Mouse (Mus musculus) spleen, embryonic (tissue): ENCODE data around the gene Camta1.

Experiments
- CTCF ChIA-PET: fragments of 350-600 bp; sonication (Branson Sonifier 250); formaldehyde crosslinking; loops from one replicate; lab custom pipeline; 2022; lab: Charles Lee

Gene Camta1

GRCm38 (mm10) chr4:151779962-151780459 is 81.7 kb downstream of the Camta1 start:
- CTCF ChIA-PET, result no interaction called here

DNA sequence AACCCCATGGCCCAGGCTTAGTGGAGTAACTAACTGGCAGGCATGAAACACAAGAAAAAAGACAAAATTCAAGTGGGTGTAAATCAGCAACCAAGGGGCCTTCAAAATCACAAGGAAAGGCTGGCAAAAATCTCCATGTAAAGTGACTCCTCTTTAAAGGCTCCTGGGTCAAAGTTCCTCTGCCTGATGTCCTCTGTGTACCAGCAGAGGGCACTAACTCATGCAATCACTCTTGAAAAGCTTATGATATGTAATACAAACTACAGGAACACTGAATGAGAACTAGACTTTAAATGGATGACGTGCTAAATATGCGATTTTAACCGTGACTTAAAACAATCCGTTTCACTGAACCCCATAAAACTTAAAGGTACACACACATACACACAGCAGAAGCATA is 83.2 kb downstream of the Camta1 start:
- CTCF ChIA-PET, result no interaction called here

GRCm38 (mm10) chr4:151777451-151777850 is 84.2 kb downstream of the Camta1 start:
- CTCF ChIA-PET, result interaction anchor here (0.7 kb wide), 1 partner anchor 203 kb away, joined by 9 read pairs; no protein-coding TSS in a partner anchor

DNA sequence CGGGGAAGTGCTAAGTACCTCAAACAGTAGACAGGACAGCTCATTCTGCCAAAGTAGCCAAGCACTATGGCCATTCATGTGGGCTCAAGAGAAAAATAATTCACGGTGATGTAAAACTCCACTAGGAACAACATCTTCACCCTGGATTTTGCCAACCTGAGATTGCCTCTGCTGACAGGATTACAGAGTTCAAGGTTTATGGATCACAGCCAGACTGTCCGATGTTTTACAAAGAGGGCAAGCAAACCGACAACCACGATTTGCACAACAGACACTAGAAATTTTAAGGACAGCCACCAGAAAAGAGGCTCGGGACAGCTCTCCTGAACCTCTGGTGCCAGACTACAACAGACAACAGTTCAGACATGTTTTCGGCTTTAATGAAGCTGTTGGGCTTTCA is 86.2 kb downstream of the Camta1 start:
- CTCF ChIA-PET, result no interaction called here

GRCm38 (mm10) chr4:151773651-151774050 is 88.0 kb downstream of the Camta1 start:
- CTCF ChIA-PET, result no interaction called here

DNA sequence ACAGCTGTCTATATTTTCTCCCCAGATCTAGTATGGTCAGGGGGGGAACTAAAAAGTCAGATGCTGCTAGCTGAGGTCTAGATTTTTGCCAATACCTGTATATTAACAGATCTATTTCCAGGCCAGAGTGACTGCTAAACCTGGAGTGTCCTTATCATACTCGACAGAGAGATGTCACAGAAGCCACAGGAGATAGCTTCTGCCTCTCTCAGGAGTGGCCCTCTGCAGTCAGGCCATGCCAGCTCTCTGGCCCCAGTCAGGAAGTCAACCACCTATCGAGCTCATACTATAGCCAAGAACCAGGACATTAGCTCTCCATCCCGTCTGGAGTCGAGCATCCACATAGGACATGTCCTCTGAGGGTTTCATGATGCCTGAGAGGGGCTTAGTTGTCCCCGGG is 88.7 kb downstream of the Camta1 start:
- CTCF ChIA-PET, result no interaction called here

DNA sequence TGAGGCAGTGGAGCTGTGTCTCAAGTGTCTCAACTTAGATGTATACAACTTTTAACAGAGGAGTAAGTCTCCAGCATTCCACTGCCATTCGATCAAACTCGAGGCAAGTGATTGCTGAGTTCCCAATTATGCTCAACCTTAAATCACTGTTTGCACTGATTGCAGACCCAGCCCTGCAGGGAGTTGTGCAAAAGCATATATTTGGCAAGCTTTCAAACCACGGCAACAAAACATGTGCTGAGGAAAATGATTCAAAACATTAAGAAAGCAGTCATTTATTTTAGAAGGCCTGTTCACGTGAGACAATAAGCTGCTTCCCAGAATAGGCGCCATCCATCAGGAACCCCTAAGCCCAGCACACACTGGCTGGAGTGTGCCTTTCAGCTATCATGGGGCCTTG is 91.0 kb downstream of the Camta1 start:
- CTCF ChIA-PET, result no interaction called here

DNA sequence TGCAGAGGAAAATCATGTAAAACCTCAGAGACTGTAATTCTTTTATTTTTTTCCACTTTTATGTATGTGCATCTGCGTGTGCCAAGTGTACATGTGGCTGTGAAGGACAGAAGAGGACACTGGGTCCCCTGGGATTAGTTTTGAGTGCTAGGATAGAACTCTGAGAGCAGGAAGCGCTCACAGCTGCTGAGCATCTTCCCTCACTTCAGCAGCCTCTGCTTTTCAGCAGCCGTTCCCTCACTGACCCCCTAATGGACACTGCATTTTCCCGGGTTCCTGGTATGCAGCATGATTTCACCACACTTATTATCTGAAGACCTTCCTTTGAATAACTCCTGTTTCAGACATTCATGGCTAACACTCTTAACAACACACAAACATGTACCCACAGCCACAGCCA is 93.9 kb downstream of the Camta1 start:
- CTCF ChIA-PET, result no interaction called here

DNA sequence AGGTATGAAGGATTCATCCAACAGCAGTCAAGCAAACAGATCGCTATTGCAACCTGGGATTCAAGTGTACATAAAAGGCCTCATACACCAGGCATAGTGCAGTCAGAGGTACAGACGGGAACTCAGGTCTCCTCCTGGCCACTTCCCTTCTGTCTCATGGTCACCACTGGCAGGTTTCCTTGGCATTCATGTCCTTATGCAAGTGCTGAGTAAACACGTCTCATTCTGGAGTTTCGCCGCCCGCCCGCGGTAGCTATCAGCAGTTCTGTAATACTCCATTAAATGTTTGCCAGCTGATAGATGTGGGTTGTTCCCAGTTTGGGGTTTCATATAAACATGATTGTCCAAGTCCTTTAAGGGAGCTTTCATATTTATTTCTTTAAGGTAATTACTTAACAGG is 94.3 kb downstream of the Camta1 start:
- CTCF ChIA-PET, result no interaction called here

DNA sequence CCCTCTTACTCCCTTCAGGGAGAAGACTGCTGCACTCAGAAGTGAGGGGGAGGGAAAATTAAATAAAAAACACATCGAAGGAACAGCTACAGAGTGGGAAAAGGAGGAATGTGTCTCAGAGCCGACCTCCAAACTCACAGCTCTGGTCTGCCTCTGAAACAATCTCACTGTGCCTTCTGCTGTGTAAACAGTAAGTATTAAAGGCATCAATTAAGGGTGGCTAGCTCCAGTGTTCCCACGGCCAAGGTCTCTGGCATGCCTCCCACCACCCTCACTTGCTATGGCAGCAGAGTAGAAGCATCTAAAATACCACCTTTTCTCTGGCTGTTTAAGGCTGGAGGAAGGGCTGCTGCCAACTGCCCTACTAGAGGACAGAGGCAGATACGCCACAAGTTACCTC is 96.3 kb downstream of the Camta1 start:
- CTCF ChIA-PET, result no interaction called here

DNA sequence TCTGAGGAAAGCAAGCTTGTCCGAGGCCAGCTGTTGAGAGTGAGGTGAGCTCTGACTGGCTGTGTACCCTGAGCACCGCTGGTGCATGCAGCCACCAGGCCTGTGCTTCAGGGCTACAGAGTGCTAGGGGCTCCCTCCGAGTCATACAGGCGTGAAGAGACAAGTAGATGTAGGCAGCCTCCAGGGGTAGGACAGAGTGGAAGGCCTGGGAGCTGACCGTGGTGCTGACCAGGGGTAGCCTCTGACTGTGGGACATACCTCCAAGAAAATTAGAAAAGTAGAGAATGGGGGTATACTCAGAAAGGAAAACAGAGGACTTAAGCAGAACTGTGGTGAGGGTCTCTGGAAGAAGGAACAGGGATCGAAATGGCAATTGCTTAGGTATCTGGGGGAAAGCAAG is 97.7 kb downstream of the Camta1 start:
- CTCF ChIA-PET, result no interaction called here

DNA sequence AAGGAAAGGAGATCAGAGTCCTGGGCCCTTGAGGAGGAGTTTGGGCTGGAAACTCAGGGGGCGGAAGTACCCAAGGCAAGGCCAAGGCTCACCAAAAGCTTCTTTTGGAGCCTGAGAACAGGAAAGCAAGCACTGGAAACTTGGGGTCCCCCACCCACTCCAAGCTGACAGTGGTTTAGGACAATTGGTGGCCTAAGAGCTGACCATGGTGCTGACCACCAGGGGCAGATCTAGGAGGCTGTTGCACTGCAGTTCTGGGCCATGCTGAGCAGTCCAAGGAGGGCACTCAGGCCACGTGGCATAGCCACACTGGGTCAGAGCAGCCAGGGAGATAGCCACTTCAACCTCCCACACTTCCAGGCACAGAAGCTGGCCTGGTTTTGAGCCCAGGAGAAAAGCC is 102.6 kb downstream of the Camta1 start:
- CTCF ChIA-PET, result no interaction called here

- CTCF ChIA-PET, result no interaction called here
Measured at GRCm38 (mm10) chr4:151758337-151758736, 103.3 kb downstream of the Camta1 start.

- CTCF ChIA-PET, result no interaction called here
Measured at GRCm38 (mm10) chr4:151757261-151757660, 104.4 kb downstream of the Camta1 start.

DNA sequence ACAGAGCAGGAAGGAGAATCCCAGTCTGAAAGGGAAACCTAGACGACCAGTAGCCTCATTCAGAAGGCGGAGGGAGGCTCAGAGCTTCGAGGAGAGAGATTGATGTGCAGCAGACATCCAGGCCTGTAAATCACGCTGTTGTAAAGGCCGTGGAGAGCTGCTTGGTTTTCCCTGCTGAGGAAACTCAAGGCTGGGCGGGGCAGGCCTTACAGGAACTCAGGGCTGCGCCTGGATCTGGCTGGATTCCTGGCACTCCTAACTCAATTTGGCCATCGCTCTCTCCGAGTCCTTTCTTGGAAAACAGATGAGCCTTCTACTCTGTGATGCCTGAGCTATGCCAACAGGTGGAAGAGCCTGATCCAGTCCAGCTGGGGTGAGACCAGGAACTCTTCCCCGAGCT is 105.3 kb downstream of the Camta1 start:
- CTCF ChIA-PET, result no interaction called here

DNA sequence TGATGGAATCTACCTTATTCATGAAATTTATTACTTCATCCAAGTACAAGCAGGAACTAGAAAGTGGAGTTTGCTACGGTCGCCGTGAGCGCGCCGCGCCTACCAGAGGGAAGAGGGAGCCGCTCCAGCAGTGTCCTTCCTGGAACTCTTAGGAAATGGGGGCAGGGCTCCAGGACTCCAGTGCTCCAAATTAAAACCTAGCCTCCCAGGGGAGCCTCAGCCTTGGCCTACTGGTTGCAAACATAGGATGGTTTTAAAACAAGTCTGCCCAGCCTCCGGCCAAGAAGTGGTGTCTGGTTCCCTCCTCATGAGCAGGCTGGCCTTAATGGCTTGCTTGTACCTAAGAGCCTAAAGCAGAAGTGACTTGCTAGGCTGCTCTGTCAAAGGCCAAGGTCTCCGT is 108.4 kb downstream of the Camta1 start:
- CTCF ChIA-PET, result no interaction called here

DNA sequence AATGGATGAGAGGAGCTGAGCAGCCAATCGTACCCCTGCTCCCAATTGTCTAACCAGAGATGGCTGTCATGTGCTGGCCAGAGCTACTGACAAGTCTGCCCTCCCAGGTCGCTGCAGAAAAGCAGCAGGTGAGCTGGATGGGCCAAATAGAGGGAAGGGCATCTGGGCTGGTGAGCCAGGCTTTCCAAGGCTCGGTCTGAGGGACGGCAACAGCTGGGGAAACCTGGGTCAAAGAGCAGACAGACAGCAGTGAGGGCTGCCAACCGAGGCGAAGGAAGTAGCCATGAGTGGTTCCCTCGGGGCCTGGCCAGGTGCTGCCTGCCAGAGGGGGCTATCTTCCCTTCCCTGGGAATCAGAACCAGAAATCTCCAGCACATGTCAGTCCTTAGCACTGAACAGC is 109.1 kb downstream of the Camta1 start:
- CTCF ChIA-PET, result no interaction called here

GRCm38 (mm10) chr4:151751270-151751945 is 110.3 kb downstream of the Camta1 start:
- CTCF ChIA-PET, result no interaction called here

GRCm38 (mm10) chr4:151747723-151748122 is 114.0 kb downstream of the Camta1 start:
- CTCF ChIA-PET, result no interaction called here

DNA sequence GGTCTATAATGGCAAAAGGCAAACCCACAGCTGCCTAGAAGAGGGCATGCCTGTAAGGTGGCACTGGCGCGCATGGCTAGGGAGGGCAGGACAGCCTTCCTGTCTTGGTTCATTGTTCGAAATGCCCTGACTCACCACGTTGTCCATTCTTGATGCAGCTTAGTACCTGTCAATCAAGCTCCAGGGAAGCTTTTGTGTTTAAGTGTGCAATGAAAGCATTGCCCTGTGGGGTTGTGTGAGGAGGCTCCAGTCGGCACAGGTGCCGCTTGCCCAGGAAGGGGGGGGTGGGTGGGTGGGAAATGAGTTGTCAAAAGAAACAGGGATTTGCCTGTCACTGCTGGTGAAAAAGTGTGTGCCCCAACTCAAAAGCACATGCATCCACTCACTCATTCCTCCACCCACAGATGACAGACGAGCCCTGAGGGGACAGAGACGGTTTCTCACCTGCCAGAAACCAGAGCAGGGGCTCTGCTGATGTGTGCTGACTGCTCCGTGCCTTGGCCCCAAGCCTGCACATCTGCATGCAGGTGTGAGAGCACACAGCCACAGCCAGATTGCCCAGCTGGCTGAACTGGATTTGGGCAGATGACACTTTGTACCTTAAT is 115.6 kb downstream of the Camta1 start:
- CTCF ChIA-PET, result no interaction called here

DNA sequence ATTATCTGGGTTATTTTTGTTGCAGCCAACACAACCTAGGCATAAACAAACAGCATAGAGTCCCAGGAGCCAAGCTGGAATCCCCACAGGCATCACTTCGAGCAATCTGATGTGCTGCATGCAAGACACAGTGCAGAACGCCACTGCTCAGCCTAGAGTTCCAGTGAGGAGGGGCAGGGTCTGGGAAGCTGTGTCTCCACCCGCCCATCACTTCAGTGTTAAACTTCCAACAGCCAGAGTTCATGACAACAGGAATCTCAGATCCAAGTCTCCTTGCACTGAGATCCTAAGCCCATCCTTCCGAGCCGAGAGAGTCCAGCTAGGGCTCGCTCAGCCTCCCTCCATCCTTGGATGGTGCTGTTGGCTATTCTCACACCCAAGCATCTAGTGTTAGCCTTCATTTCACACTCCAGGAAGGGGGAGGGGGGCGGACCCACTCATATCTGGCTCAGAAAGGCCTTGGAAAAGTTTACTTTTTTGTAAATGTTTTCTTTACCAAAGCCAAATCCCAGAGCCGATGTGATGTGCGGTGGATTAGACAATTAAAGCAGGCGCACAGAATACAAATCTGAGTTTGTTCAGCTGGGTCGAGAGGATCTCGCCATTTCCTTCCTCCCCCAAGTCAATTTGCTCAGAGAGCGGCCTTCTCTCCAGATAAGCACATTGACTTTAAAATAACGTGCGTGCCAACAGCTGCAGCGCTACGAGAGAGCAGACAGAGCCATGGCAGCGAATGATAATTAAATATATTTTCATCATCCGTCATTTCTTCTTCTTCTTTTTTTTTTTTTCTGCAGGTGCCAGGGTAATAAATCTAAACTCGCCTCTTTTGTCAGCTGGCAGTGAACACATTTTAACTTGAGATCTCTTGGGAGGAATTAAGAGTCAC is 120.2 kb downstream of the Camta1 start:
- CTCF ChIA-PET, result no interaction called here

GRCm38 (mm10) chr4:151739348-151739956 is 122.2 kb downstream of the Camta1 start:
- CTCF ChIA-PET, result no interaction called here
